18 mouse cellular contexts compared by ENCODE assay signal in the genomic region with DNA sequence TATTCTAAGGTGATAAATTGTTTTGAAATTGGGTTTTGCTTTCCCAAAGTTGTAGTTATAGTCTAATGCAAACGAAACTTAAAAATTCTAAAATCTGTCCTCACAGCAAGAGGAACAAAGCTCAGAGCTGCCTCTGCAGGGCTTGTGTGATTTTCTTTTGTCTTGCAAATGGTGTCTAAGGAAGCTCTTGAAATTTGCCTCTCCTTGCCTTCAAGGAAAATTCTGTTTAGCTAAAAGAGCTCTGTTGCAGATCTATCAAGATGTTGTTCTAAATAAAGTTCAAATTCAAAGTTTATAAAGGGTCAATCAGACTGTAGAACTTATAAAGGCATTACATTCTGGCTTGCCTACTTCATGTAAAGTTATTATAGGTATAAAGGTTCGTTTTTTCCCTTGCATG. TPM values are rescaled to one million over a fixed set of nuclear protein-coding genes. Genes with fewer than 3 reads are reported as not detected.
"Had no signal": no experiment of that assay in that cellular context is flagged by ENCODE, and none has a peak within 500 bp of the region (broad histone marks: within the 10 kb centered on the region; RNA-seq: fewer than 3 reads in every experiment).

No protein-coding gene starts in this region.

RNA-seq across cellular contexts. Expression of a gene that starts 53.6 kb away (rescaled TPM):
- polyA plus RNA-seq: cortical plate, adult 2 months; embryonic facial prominence, embryonic 10.5 days; embryonic facial prominence, embryonic 11.5 days; embryonic facial prominence, embryonic 12.5 days; embryonic facial prominence, embryonic 13.5 days; embryonic facial prominence, embryonic 14.5 days; embryonic facial prominence, embryonic 15.5 days; erythroblast, embryonic 14.5 days; forebrain, embryonic 10.5 days; forebrain, embryonic 11.5 days; forebrain, embryonic 12.5 days; forebrain, embryonic 13.5 days; forebrain, embryonic 14.5 days; forebrain, embryonic 15.5 days; forebrain, embryonic 16.5 days; forebrain, postnatal 0 days; gonadal fat pad, adult 2 months; heart, adult 2 months had no signal
